Mouse (Mus musculus): ENCODE measurements around the gene Arhgef26. TPM values are rescaled to one million over a fixed set of nuclear protein-coding genes. Genes with fewer than 3 reads are reported as not detected.

Arhgef26 gene
- polyA plus RNA-seq, 1 experiment: not detected

- TF ChIP-seq GATA1 (IDR thresholded peaks at IDR 0.05; ENCODE audit: low read length): no peak
These were observed 29.7 kb downstream of the Arhgef26 start for GRCm38 (mm10) chr3:62367882-62368281.

GRCm38 (mm10) chr3:62372841-62373240 is 34.7 kb downstream of the Arhgef26 start:
- TF ChIP-seq GATA1 (IDR thresholded peaks at IDR 0.05; ENCODE audit: low read length): no peak

DNA sequence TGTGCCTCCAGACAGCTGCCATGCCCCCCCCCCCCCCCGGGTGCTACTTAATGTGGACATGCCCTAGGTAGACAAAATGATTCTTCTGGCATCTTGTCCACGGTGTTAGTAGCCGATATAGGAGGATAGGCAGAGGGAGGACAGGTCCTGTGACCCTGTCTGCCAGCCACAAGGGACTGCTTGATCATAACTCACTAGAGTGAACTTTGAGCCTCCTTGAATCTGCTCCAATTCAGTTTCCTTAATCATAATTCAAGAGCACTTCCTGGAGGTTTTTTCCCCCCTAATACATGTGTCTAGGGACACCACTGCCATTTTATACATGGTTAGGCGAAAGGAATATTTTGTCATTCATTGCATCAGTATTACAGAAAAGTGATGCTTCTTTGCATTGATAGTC is 36.2 kb downstream of the Arhgef26 start:
- no peak for TF ChIP-seq GATA1 (IDR thresholded peaks at IDR 0.05; ENCODE audit: low read length)

DNA sequence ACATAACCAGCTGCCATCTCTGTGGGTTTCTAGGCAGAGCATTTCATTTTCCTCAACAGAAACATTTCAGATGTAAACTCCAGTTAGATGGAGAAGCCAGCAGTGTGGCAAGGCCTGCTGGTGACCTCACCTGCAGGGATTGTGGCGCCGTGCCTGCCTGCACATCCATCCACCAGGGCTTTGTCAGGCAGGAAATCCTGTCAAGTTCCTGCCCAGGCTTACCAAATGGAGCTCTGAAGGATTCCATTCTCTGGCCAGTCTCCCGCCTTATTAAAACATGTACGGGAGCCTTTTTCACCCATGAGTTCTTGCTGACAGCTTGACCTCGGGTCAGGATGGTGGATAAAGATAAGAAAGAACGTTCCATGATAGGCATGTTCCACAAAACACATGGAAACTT is 36.7 kb downstream of the Arhgef26 start:
- TF ChIP-seq GATA1 (IDR thresholded peaks at IDR 0.05; ENCODE audit: low read length): no peak

GRCm38 (mm10) chr3:62376719-62377118 is 38.6 kb downstream of the Arhgef26 start:
- TF ChIP-seq GATA1 (IDR thresholded peaks at IDR 0.05; ENCODE audit: low read length): no peak

- no peak for TF ChIP-seq GATA1 (IDR thresholded peaks at IDR 0.05; ENCODE audit: low read length)
These were observed 41.8 kb downstream of the Arhgef26 start for GRCm38 (mm10) chr3:62379946-62380345.

DNA sequence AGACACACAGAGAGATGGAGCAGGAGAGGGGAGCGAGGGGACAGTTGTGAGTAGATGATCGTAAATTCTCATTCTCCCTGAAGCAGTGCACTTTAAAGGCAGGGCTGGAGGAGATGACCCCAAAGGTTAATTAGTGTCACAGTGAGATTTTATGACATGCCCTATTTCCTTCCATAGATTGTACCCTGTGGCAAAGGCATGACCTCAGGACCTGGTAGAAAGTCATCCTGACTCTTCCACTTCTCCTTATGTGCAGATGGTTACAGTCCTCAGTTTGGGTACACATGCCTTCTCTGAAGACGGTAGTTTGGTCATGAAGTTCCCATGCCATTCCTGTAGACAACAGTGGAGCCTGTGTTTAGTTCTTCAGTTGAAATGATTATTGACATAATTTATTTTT is 42.3 kb downstream of the Arhgef26 start:
- no peak for TF ChIP-seq GATA1 (IDR thresholded peaks at IDR 0.05; ENCODE audit: low read length)

- TF ChIP-seq GATA1 (IDR thresholded peaks at IDR 0.05; ENCODE audit: low read length): no peak
These were observed 44.7 kb downstream of the Arhgef26 start for GRCm38 (mm10) chr3:62382853-62383252.

DNA sequence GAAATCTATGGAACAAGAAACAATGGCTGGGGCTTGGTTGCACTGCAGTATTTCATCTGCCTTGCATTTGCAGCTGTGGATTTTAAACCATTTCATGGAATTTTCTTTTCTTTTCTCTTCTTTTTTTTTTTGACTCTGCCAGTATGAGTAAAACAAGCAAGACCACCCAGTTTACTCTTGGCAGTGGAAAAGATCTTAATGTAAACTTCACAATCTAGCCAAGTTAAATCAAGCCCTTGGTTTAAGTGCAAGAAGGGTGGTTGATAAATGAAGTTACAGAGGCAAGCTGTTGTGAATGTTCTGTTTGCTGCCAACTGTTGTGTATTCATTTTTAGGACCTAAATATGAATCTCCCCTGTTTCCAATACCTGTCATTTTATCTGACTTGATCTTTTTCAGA is 54.5 kb downstream of the Arhgef26 start:
- TF ChIP-seq GATA1 (IDR thresholded peaks at IDR 0.05; ENCODE audit: low read length): no peak

DNA sequence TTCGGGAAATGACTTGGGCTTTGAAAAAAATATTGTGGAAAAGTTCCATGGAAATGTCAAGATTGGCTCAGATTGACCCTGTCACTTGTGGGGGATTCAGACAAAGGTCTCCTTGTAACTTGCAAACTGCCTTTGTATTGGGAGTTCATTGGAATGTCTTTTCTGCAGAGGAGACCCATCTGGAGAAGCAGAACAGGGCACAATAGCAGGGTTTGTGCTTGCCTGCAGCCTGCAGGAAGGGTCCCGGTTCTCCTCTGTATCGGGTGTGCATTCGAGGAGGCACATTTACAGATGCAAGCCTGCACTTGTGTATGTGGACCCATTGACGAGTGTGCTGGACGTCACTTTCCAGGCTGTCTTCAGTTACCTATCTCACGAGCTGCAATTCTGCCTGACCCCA is 56.1 kb downstream of the Arhgef26 start:
- TF ChIP-seq GATA1 (IDR thresholded peaks at IDR 0.05; ENCODE audit: low read length): no peak

DNA sequence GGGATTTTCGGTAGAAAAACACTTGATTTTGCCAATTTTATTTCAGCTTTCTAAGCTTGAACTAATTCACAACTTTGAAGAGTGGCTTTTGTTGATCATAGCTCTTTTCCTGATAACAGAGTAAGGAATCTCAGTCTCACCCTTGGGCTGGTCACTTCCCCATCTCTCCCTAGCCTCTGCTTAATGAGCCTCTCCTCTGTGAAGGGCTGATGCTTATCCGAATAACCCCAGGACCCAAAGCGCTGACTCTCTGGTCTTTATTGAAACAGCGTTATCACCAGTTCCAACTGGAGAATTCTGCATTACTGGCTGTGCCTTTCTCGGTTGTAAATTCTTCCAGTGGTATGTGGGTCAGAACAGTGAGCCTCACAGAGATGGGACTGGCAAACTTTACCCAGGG is 57.2 kb downstream of the Arhgef26 start:
- TF ChIP-seq GATA1 (IDR thresholded peaks at IDR 0.05; ENCODE audit: low read length): no peak

DNA sequence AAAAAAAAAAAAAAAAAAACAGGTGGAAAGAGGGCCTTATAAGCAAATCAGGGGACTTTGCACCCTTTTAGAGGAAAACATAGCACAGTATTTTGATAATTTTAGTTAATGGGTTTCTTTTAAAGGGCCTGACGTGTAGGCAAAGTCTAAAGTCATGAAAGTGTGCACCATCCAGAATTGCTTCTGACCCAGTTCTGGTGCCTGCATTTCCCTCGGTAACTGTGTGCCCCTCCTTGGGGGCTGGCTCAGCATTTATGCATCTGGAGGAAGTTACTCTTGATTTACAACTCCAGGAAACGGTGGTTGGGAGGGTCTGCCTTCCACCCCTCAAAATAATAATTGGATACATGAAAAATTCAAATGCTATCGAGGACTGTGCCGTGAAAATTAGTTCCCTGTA is 58.0 kb downstream of the Arhgef26 start:
- TF ChIP-seq GATA1 (IDR thresholded peaks at IDR 0.05; ENCODE audit: low read length): no peak

GRCm38 (mm10) chr3:62398094-62398493 is 60.0 kb downstream of the Arhgef26 start:
- no peak for TF ChIP-seq GATA1 (IDR thresholded peaks at IDR 0.05; ENCODE audit: low read length)

GRCm38 (mm10) chr3:62399826-62400746 is 61.9 kb downstream of the Arhgef26 start:
- no peak for TF ChIP-seq GATA1 (IDR thresholded peaks at IDR 0.05; ENCODE audit: low read length)

DNA sequence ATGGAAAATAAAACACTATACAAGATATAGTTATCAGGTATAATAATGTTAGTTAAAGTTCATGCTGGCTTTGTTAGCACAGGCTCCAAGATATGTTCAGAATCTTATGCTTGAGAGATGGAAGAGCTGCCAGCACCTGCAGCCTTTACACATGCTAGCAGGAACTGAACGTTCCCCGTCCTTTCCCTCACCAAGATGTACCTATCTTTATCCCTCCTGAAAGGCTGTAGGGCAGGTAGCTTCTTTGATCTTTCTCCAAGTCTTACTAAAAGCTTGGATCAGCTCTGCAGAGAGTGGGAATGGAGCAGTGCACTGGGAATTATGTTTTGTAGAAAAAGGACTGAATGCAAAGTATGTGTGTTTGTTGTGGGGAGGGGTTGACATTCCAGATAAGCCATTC is 64.3 kb downstream of the Arhgef26 start:
- TF ChIP-seq GATA1 (IDR thresholded peaks at IDR 0.05; ENCODE audit: low read length): no peak

DNA sequence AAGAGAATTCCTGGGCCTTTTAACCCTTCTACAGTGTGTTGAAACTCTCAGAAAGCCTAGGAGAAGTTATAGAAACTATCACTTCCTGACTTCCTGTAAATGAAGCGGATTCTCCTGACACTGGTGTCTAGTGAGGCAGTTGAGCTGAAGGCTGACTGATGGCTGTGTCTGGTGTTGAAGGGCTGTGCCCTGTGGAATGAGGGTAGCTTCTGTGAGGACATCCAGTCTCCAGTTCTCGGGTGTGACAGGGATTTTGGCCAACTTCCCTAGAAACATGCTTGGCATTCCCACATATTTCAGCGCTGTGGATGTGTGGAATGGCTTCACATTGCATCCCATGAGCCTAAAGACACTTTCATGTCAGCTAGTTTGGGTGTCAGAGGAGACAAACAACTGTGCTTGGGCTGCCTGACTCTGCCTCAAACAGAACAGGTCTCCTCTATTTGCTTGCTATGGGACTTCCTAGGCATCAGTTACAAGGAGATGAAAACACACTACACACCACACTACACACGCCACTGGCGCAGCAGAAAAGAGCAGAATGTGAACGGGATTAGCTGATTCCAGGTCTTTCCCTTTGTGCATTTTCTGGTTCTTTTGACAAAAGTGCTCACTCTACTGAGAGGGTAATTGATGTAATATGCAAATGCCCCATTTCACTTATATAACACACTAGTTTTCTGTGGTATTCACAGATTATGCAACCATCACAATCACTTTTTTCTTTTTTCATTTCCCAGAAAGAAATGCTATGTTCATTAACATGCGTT is 66.5 kb downstream of the Arhgef26 start:
- TF ChIP-seq GATA1 (IDR thresholded peaks at IDR 0.05; ENCODE audit: low read length): no peak
